Mouse (Mus musculus) lung, embryonic 14.5 days (tissue): ENCODE measurements around the gene Gm20696. TPM values are rescaled to one million over a fixed set of nuclear protein-coding genes. Genes with fewer than 3 reads are reported as not detected.
A peak's percentile ranks its signal among the peaks of the same experiment; 100 is the strongest.

ENCODE experiments used
- ATAC-seq: fragments of 200-750 bp; cut with Nextera tagmentation; 2 replicates; pipeline ENCODE4 v1.8.0; 2017; ENCODE audit warnings: mild to moderate bottlenecking, moderate TSS enrichment, moderate library complexity; ENCODE audit not compliant: insufficient read depth
- DNase-seq: peaks from one replicate; pipeline ENCODE4 v3.0.0-alpha.2; 2015
- H3K27ac ChIP-seq: fragments of 300-500 bp; sonication (generic); 2 replicates; pipeline ENCODE4 v1.5.1; 2014; ENCODE audit warnings: low read depth, mild to moderate bottlenecking, moderate library complexity
- H3K27me3 ChIP-seq: fragments of 300-500 bp; sonication (generic); 2 replicates; pipeline ENCODE4 v1.6.1; 2014; ENCODE audit warnings: low read length, control low read depth; ENCODE audit not compliant: insufficient read depth
- H3K36me3 ChIP-seq: fragments of 300-500 bp; sonication (generic); 2 replicates; pipeline ENCODE4 v1.6.1; 2014; ENCODE audit warnings: control low read depth; ENCODE audit not compliant: insufficient read depth
- H3K4me1 ChIP-seq: fragments of 300-500 bp; sonication (generic); 2 replicates; pipeline ENCODE4 v1.6.1; 2014; ENCODE audit warnings: antibody characterized with exemption, control low read depth; ENCODE audit not compliant: insufficient read depth
- H3K4me2 ChIP-seq: fragments of 300-500 bp; sonication (generic); 2 replicates; pipeline ENCODE4 v1.6.1; 2014; ENCODE audit warnings: mild to moderate bottlenecking
- H3K4me3 ChIP-seq: fragments of 300-500 bp; sonication (generic); 2 replicates; pipeline ENCODE4 v1.5.1; 2014; ENCODE audit warnings: low read depth, low read length
- H3K9ac ChIP-seq: fragments of 300-500 bp; sonication (generic); 2 replicates; pipeline ENCODE4 v1.6.1; 2014
- H3K9me3 ChIP-seq: fragments of 300-500 bp; sonication (generic); 2 replicates; pipeline ENCODE4 v1.6.1; 2016; ENCODE audit warnings: low read depth, low read length, control low read depth
- CTCF ChIP-seq: IDR thresholded peaks from 2 replicates; pipeline ENCODE4 v1.5.1; 2016; ENCODE audit warnings: antibody characterized with exemption, low read depth
- WGBS: fragments of 180-500 bp; shearing (Covaris S2); extraction: QIAGEN DNeasy Blood & Tissue Kit; methylation state at CpG from one replicate; pipeline ENCODE4 v1.1.7; 2014; 5-methylcytosine and 5-hydroxymethylcytosine counted together
- polyA plus RNA-seq: library from polyadenylated mRNA; unstranded; fragments of >200 nt; fragmentation: Nextera tagmentation; extraction: Ambion mirVana; gene quantifications from 2 replicates; pipeline ENCODE4 v1.2.1, GENCODE M21; 2014

The Gm20696 gene
- polyA plus RNA-seq, 1 experiment from 2014 or later = 7.3 TPM

DNA sequence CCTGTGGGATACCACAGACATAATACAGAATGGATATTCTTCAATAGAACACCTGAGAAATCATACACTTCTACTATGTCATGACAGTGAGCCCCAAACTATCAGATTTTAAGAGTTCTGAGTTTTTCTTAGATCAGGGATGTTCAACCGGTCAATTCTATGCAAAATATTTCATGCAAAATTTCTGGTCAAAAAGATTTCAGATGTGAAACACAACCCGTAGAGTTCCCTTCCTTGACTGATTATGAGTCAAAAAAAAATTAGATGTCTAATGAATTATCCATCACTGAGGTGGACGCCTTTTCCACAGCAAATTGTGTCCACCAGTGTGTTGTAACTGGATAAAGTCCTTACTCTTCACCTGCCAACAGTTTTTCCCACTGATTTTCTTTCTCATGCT is 332.3 kb downstream of the Gm20696 start:
- H3K27ac ChIP-seq = no peak overlapping the region
- WGBS = 91% methylated on average over 3 of the region's 3 CpGs
- no peak for DNase-seq
- no peak overlapping the region for H3K4me3 ChIP-seq
- no peak for ATAC-seq
- no peaks in the 10 kb centered on the region for H3K4me1 ChIP-seq
- no peaks in the 10 kb centered on the region for H3K9me3 ChIP-seq
- no peaks in the 10 kb centered on the region for H3K36me3 ChIP-seq
- H3K9ac ChIP-seq = no peak overlapping the region
- no peak overlapping the region for H3K4me2 ChIP-seq
- TF ChIP-seq CTCF = no peak
- H3K27me3 ChIP-seq = no peaks in the 10 kb centered on the region

- DNase-seq (no peak), ATAC-seq (no peak)
- Histone ChIP-seq H3K4me2 (no peak overlapping the region), H3K27ac (no peak overlapping the region), H3K9me3 (no peaks in the 10 kb centered on the region), H3K27me3 (no peaks in the 10 kb centered on the region), H3K4me3 (no peak overlapping the region), H3K4me1 (peaks cover 5% of the 10 kb centered on the region; the same call in 1 of the 2 replicates), H3K36me3 (no peaks in the 10 kb centered on the region), H3K9ac (no peak overlapping the region)
- 81% methylated on average over 5 of the region's 5 CpGs for WGBS
- TF ChIP-seq CTCF = no peak
Measured at GRCm38 (mm10) chr6:99333127-99333526, 333.5 kb downstream of the Gm20696 start.

DNA sequence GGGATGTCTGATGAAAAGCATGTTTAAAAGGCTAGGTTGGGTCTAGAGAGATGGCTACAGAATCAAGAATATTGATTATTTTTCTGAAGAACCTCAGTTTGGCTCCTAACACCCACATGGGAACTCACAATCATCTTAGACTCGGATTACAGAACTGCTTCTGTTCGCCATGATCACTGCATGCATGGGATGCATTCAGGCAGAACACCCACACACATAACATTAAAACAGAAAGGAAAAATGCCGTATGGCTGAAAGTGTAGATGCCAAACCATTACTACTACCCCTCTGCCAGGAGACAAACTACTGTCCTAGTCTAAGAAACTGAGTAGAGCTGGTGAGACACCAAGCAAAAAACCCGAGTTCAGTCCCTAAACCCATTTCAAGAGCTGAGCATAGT is 336.4 kb downstream of the Gm20696 start:
- Histone ChIP-seq H3K27me3 (no peaks in the 10 kb centered on the region), H3K36me3 (no peaks in the 10 kb centered on the region), H3K9ac (no peak overlapping the region), H3K4me2 (no peak overlapping the region), H3K27ac (no peak overlapping the region), H3K9me3 (no peaks in the 10 kb centered on the region), H3K4me3 (no peak overlapping the region), H3K4me1 (peaks cover 10% of the 10 kb centered on the region; the same call in 1 of the 2 replicates)
- DNase-seq (no peak), ATAC-seq (no peak)
- WGBS = 81% methylated on average over 4 of the region's 4 CpGs
- no peak for TF ChIP-seq CTCF

- no peaks in the 10 kb centered on the region for H3K9me3 ChIP-seq
- ATAC-seq (no peak), DNase-seq (peak; percentile 6)
- no peak overlapping the region for H3K9ac ChIP-seq
- no peaks in the 10 kb centered on the region for H3K27me3 ChIP-seq
- TF ChIP-seq CTCF = no peak
- H3K4me2 ChIP-seq = no peak overlapping the region
- WGBS = 27% methylated on average over 2 of the region's 2 CpGs
- peaks cover 10% of the 10 kb centered on the region; the same call in 1 of the 2 replicates for H3K4me1 ChIP-seq
- H3K27ac ChIP-seq = no peak overlapping the region
- H3K36me3 ChIP-seq = no peaks in the 10 kb centered on the region
- H3K4me3 ChIP-seq = no peak overlapping the region
Measured at GRCm38 (mm10) chr6:99328634-99329033, 338.0 kb downstream of the Gm20696 start.

GRCm38 (mm10) chr6:99328146-99328545 is 338.5 kb downstream of the Gm20696 start:
- H3K9ac ChIP-seq = no peak overlapping the region
- DNase-seq (peak; percentile 24), ATAC-seq (no peak)
- no peaks in the 10 kb centered on the region for H3K27me3 ChIP-seq
- H3K27ac ChIP-seq = no peak overlapping the region
- TF ChIP-seq CTCF = no peak
- peaks cover 10% of the 10 kb centered on the region; the same call in 1 of the 2 replicates for H3K4me1 ChIP-seq
- H3K36me3 ChIP-seq = no peaks in the 10 kb centered on the region
- no peak overlapping the region for H3K4me2 ChIP-seq
- no peaks in the 10 kb centered on the region for H3K9me3 ChIP-seq
- no peak overlapping the region for H3K4me3 ChIP-seq
- WGBS = 39% methylated on average over 6 of the region's 6 CpGs

DNA sequence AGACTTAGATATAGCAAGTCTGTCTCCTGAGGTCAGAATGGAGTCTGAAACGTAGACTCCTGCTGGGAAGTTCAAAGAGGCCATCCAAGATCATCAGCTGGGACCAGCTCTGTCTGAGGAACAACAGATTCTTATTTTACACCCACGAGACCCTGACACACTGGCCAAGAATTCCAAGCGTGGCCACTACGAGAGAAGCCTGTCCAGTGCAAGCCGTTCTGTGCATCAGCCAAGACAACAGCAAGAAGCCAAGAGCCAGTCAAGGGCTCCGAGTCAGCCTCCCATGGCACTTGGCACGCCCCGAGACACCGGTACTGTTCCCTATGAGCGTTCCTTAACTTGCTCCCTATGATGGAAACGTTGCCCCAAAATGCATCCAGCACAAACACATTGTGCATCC is 338.9 kb downstream of the Gm20696 start:
- H3K36me3 ChIP-seq = no peaks in the 10 kb centered on the region
- DNase-seq = peak; percentile 38
- TF ChIP-seq CTCF = no peak
- peaks cover 10% of the 10 kb centered on the region; the same call in 1 of the 2 replicates for H3K4me1 ChIP-seq
- no peak overlapping the region for H3K4me2 ChIP-seq
- no peak overlapping the region for H3K4me3 ChIP-seq
- WGBS = 53% methylated on average over 11 of the region's 11 CpGs
- H3K9me3 ChIP-seq = no peaks in the 10 kb centered on the region
- no peak overlapping the region for H3K9ac ChIP-seq
- peak; percentile 38; the same call in 1 of the 2 replicates for ATAC-seq
- H3K27me3 ChIP-seq = no peaks in the 10 kb centered on the region
- H3K27ac ChIP-seq = no peak overlapping the region

DNA sequence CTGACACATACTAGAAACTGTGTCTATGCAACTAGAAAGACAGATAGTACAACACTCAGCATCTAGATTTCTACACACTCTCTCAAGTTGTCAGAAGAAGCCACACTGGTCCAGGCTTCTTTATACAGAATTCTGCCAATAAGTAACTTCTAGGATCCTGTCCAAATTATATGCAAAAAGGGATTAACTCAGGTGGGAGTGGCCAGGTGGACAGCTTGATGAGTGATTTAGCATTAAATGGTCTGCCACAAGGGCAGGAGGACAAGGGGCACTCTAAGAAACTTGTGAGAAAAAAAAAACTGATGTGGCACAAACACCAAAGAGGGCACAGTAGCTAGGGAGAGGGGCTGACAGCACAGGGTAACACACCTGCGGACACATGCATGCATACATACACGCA is 340.7 kb downstream of the Gm20696 start:
- no peak overlapping the region for H3K4me2 ChIP-seq
- TF ChIP-seq CTCF = no peak

GRCm38 (mm10) chr6:99325461-99325860 is 341.1 kb downstream of the Gm20696 start:
- H3K27me3 ChIP-seq = no peaks in the 10 kb centered on the region
- no peak overlapping the region for H3K27ac ChIP-seq
- no peaks in the 10 kb centered on the region for H3K9me3 ChIP-seq
- ATAC-seq (no peak), DNase-seq (no peak)
- no peak overlapping the region for H3K4me2 ChIP-seq
- H3K36me3 ChIP-seq = no peaks in the 10 kb centered on the region
- peaks cover 10% of the 10 kb centered on the region; the same call in 1 of the 2 replicates for H3K4me1 ChIP-seq
- no peak for TF ChIP-seq CTCF
- H3K9ac ChIP-seq = no peak overlapping the region
- H3K4me3 ChIP-seq = no peak overlapping the region
- WGBS = 76% methylated on average over 5 of the region's 5 CpGs

More for the DNA sequence above, 340.7 kb downstream of the Gm20696 start:
- Histone ChIP-seq H3K4me1 (peaks cover 10% of the 10 kb centered on the region; the same call in 1 of the 2 replicates), H3K9ac (no peak overlapping the region), H3K27me3 (no peaks in the 10 kb centered on the region), H3K9me3 (no peaks in the 10 kb centered on the region), H3K36me3 (no peaks in the 10 kb centered on the region), H3K4me3 (no peak overlapping the region), H3K27ac (no peak overlapping the region)
- ATAC-seq (no peak), DNase-seq (no peak)
- 84% methylated on average over 2 of the region's 2 CpGs for WGBS
